Mouse (Mus musculus) layer of hippocampus, postnatal 25 days (tissue): ENCODE data around the gene Olfr996. TPM values are rescaled to one million over a fixed set of nuclear protein-coding genes. Genes with fewer than 3 reads are reported as not detected.
"Not testable (repeated sequence)": the region's sequence is repeated elsewhere in the genome, so short reads cannot be mapped to it uniquely, and the experiment has no call there.

Experiments
- DNase-seq, 2 experiments: peaks; one replicate each; pipeline ENCODE4 v3.0.0; 2022; ENCODE audit warnings: mixed read lengths in 2 of 2, low spot score in 1 of 2; ENCODE audit errors: extremely low spot score in 1 of 2
- total RNA-seq, 2 experiments: library from RNA; stranded (reverse); gene quantifications; 2 replicates each; pipeline ENCODE4 v1.2.3; 2021

Gene Olfr996
- total RNA-seq = not detected

GRCm38 (mm10) chr2:85578915-85579314 is at the start of gene Olfr996:
Olfr996 (plus strand) TSS chr2:85579215.
- DNase-seq = no peak

- DNase-seq = no peak
Observed at GRCm38 (mm10) chr2:85532082-85532778, 46.8 kb upstream of the Olfr996 start.

- DNase-seq = no peak
Observed at GRCm38 (mm10) chr2:85533934-85534333, 45.1 kb upstream of the Olfr996 start.

DNA sequence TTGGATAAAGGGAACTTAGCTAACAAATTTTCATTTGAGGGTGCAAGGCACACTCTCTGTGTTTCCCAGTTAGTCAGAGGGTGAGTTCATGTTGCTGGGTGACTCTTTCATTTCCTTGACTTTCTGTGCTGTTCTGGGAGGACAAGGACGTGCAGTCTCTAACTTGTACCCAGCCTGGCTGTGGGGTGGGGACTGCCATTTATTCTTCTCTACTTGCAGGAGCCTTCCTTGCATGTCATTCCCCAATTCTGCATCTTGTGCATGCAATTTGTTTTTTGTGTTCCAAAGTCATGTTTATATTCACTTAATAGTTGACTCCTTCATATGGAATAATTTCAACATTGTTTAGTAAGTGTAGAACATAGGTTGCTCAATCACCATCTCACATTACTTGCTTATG is 24.2 kb upstream of the Olfr996 start:
- DNase-seq = no peak

DNA sequence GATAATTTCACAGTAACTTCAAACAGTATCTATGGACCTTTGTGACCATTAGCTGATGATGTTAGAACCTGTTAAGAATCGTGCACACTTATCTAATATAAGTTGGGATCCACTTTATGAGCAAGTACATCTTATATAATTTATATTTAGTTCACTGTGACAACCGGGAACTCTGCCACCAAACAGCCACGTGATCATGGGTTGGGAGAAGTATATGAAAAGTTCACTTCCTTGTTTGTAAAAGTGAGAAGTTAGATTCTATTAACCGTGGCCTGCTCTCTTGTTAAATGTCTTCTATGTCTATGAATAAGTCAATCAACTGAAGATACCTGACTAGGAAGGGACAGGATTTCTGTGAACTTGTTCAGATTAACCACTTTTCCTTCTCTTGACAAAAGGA is 18.8 kb upstream of the Olfr996 start:
- no peak for DNase-seq

- peak in 1 of 2 experiments; percentile 22 for DNase-seq
Observed at GRCm38 (mm10) chr2:85561187-85561586, 17.8 kb upstream of the Olfr996 start.

DNA sequence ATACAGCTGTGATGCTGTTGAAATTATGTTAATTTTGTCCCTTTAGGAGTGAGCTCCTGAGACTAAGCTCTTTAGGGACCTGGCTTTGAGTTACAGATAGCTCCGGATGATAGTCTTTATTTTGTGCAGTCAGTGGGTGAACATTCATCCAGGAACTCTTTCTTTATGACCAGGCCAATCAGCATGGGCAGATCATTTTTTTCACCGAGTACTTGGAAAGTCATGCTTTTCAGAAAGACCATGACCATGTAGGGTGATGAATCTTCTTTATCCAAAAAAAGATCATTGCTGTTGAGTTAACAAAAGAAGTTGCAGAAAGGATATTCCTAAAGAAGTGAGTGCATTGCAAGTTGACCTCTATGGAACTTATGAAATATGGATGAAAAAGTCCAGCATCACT is 9.6 kb downstream of the Olfr996 start, which contains the start of gene Olfr998:
TSS of gene Olfr998 (plus strand) at position 301 of the 400 bp plus-strand sequence.
- DNase-seq = not testable (repeated sequence)

- no peak for DNase-seq
Observed at GRCm38 (mm10) chr2:85611803-85612202, 32.8 kb downstream of the Olfr996 start, which contains the start of gene Olfr1000. Olfr1000 (minus strand) TSS chr2:85611903.

Other genes starting within 250 kb of the Olfr996 start
- not detected for gene Olfr987, start 239.9 kb upstream of the Olfr996 start, total RNA-seq
- not detected for gene Olfr988, start 216.0 kb upstream of the Olfr996 start, total RNA-seq
- not detected for gene Olfr992, start 169.7 kb upstream of the Olfr996 start, total RNA-seq
- gene Olfr993, start 164.3 kb upstream of the Olfr996 start, total RNA-seq = not detected
- gene Olfr994, start 142.8 kb upstream of the Olfr996 start, total RNA-seq = not detected
- not detected for gene Olfr995, start 135.6 kb upstream of the Olfr996 start, total RNA-seq
- gene 4833423E24Rik, start 60.2 kb upstream of the Olfr996 start, total RNA-seq = under 1 TPM; 0.20 to 0.21 TPM
- gene Olfr998, start 9.7 kb downstream of the Olfr996 start, total RNA-seq = not detected
- not detected for gene Olfr1000, start 32.7 kb downstream of the Olfr996 start, total RNA-seq
- not detected for gene Olfr1002, start 71.5 kb downstream of the Olfr996 start, total RNA-seq
- gene Olfr154, start 85.2 kb downstream of the Olfr996 start, total RNA-seq = not detected
- not detected for gene Olfr1006, start 99.6 kb downstream of the Olfr996 start, total RNA-seq
- gene Olfr1008, start 110.2 kb downstream of the Olfr996 start, total RNA-seq = not detected
- gene Olfr1009, start 136.2 kb downstream of the Olfr996 start, total RNA-seq = not detected
- gene Olfr1012, start 183.6 kb downstream of the Olfr996 start, total RNA-seq = not detected
- gene Olfr1013, start 187.9 kb downstream of the Olfr996 start, total RNA-seq = not detected
- not detected for gene Olfr1014, start 193.5 kb downstream of the Olfr996 start, total RNA-seq
- not detected for gene Olfr1015, start 202.8 kb downstream of the Olfr996 start, total RNA-seq
- gene Olfr1016, start 223.3 kb downstream of the Olfr996 start, total RNA-seq = not detected
- not detected for gene Olfr1018, start 239.3 kb downstream of the Olfr996 start, total RNA-seq